Mouse (Mus musculus): ENCODE data around the gene Mgmt.

Gene Mgmt

DNA sequence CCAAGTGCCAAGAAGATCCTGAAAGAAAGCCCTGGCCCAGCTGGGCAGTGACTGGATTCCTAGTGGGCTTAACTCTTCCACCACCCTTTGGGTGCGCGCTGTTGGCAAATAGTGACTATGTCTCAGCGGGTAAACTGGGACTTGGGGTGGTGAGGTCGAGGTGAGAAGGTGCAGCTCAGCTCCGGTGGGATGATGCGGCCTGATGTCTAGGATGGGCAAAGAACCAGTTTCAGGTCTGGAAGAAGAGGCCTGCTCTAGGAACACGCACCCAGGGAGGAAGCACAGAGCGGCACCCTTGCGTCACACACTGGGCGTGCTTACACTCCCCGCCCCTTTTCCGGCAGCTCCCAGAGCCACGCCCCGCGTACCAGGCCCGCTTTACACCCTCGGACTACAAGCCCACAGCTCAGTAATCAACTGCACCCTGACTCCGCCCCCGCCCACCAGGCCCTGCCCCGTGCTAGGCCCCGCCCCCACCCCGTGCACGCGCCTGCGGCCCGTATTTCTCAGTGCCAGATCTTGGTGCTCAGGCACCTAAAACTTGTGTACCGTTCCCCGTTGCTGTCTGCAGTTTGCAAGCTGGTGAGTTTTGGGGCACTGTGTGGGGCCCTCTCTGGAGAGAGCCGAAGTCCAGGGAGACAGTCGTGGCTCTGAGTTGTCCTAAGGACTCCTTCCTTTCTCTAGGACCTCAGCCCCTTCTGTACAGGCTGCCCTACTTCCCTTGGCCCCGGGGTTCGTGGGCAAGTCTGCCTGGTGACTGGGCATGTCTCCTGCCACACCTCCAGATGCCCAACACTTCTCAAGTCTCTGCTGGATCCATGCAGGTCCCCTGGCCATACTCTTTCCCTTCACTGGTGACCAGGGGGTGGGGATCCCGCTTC, at the start of gene Mgmt:
Gene Mgmt (plus strand): TSS at position 509 of the 881 bp plus-strand sequence.
- peak; percentile 80 for DNase-seq

DNA sequence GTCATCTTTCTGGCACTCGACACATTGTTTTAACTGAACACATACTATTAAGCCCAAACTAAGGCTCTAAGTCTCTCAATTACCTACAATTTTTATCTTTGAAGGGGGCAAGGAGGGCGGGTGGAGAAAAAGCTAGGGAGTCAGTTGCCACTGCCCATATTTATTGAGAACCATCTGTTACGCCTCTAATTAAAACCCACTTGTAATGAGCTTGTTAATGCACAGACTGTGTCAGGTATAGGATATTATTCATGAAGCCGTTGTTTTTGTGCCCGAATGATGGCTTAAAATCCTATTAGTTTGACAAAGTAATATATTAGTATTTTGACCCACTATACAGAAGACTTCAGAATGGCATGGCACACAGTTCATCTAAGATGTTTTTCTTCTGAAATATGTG, 49.6 kb upstream of the Mgmt start:
- DNase-seq, result no peak

DNA sequence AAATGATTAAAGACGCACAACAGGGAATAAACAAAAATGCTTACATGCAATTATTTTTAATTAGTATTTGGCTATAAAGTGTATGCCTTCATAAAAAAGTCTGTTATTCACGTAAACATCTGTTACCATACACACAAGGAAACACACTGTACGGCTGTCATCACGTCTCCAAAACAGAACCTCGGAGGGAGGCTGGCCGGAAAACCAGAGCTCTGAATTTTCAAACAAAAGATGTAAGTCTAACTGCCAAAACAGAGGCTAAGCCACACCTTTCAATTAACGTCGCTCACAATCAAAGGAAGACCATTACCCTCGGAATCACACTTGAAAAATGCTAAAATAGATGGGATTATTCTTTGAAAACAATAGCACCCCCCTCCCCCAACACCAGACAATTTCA, 49.1 kb upstream of the Mgmt start:
- DNase-seq, result no peak

DNA sequence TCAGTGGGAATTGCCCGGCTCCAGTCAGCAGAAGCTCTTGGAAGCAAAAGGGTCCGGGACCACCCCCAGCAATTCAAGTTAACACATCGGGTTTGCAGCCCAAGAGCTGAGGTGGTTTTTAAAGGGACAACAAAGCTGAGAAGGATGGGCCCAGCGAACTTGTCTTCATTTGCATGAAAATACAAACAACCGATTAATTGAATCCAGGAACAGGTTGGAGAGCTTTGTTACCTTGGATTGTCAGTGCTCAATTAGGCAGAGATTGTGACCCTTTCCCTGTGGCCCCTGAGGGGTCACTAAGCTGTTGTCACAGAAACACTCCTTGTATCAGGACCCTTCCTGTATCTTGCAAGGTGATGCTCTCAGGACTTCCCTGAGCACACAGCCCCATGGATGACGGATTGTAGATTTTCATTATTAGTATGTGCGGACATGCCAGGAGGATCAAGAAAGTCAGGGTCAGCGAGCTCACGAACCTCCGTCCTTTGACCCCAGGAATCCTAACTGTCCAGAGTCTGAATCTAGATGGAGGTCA, 48.3 kb upstream of the Mgmt start:
- no peak for DNase-seq

DNA sequence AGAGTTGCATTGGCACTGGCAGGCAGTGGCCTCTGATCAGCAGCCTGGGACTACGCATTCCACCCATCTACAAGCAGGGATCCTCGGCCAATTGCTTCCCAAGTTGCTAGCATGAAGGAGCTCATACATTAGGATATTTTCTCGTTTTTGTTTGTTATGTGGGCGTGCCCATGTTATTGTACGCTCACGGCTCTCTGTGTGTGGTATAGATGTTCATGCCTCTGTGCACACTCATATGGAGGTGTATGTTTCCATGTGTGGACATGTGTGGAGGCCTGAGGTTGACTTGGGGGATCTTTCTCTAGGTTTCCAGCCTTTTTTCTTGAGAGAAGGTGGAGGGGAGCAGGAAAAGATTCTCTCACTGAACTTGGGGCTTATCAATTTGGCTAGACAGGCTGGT, 46.8 kb upstream of the Mgmt start:
- no peak for DNase-seq

DNA sequence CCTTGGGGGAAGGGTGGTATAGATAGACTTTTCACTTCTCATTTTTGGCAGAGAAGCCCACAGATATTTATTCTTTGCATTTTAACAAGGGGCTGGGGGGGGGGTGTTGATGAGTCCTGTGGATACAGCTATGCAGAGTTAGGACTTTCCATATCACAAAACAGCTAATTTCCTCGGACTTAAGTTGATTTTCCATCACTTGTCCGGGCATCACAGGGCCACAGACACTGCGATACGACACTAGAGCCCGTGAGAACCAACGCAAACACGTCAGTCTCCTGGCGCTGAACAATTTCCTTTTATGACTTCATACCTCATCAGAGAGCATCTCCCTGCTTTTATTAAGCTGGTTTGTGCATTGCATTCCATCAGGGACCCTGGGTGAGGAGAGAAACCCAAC, 45.7 kb upstream of the Mgmt start:
- DNase-seq, result no peak

DNA sequence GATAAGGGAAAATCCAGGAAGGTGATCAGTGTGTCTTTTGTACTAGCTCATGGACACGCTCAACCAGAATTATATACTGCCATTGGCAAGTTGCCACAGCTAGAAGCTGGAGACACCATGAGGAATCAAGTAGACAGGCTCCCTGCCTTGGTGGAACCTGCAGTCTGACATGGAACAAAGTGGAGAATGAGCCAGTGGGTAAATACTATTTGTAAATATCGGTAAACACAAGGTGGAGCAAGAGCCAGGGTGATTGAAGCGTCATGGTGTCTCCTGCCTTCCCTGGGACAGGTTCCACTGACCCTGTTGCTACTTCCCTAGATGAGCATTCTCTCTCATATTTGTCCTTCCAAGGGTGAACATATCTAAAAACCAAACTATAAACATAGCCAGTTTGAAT, 44.6 kb upstream of the Mgmt start:
- no peak for DNase-seq

DNA sequence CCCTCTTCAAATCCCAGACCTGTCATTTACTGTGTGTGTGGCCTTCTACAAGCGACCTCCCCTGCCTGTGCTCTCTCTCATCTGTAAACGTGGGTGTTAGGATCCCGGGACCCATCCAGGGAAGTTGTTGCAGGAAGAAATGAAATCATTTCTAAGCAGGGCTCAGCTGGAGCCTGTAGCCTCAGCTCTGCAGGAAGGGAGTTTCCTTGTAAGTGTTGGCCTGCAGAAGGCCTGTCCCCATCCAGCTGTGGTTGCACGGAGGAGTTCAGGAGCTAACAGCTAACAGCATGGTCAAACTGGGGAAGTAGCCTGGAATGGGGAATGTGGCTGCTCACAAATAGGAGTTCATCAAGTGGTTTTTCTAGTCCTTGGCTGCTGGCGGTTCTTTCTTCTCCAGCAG, 44.1 kb upstream of the Mgmt start:
- no peak for DNase-seq

DNA sequence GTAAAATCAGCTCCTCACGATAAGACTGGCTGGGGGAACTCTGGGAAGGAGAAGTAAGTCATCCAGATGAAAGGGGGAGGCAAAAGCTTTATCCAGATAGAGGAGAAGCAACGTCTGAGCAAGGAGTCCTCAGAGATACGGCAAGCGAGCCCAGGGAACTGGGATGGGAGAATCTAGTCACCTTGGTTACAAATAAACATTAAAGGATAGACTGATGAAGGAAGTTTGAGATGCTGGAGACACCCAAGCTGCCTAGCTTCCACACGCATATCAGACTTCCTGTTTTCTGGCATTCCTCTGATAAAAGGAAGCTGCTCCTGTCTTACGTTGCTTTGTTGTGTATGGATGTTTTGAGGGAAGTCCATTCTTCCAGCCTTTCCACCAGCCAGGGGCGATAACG, 42.5 kb upstream of the Mgmt start:
- no peak for DNase-seq

DNA sequence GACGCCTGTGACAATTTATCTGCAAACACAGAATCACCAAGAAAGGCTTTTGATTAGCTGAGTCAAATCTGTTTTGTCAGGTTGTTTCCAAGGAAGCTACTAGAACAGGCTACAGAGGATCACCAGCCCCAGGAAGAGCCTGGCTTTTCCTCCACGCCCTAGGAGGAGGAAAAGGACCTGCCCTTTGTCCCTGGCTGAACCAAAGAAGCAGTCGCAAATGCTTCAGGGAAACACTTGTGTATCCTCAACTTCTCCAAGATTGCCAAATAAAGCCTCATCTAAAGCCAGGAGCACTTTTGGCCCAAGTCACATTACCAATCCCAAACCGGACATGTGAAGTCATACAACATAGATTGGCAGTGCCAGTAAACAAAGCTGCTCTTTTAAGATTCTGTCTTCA, 41.7 kb upstream of the Mgmt start:
- DNase-seq, result no peak

DNA sequence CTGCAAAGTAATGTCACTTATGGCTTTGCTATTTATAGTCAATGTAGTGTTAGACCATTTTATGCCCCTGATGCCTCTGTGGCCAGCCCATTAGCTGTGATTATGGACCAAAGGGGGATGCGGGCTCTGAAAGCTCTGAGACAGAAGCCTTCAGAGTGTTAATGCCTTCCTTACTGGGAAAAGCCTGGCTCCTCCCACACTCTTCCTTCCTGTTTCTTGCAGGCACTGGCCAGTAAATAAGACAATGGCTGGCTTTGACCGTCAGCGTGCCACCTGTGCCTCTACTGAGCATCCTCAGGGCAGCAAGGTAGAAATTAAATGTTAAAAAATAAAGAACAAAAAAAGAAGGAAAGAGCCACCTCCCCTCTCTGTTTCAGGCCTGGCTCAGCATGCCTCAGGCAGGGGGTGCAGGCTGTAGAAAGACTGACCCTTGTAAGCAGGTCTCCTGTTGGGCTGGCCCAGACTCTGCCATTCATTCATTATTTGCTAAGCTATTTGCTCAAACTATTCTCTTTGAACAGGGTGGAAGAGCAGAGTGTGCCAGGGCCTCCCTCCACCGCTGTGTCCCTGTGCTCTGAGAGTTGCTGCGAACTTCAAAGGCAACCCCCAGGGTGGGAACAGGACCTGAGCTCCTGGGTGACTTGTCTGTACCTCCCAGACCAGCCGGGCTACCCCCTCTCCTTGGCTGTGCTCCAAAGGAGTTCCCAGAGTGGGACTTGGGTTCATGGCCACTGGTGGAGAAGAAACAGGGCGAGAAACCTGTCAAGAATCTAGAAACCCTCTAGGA, 29.5 kb upstream of the Mgmt start:
- no peak for DNase-seq

DNA sequence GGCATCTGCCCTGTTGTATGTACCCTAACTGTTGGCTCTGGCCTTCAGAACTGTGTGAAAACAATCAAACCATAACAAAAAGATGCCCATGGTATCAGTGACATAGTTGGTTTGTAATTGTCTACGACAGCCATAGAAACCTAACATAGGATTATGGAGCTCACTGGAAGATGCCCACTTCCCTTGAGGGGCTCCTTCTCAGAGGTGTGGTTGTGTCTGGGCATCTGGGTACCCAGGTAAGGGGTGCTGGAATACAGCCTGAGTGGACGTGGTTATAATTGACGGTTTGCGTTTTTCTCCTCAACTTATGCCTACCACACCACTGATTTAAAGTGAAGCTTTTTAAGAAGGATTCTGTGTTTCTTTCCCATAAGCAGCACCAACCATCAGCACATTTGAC, 28.5 kb upstream of the Mgmt start:
- DNase-seq, result no peak

DNA sequence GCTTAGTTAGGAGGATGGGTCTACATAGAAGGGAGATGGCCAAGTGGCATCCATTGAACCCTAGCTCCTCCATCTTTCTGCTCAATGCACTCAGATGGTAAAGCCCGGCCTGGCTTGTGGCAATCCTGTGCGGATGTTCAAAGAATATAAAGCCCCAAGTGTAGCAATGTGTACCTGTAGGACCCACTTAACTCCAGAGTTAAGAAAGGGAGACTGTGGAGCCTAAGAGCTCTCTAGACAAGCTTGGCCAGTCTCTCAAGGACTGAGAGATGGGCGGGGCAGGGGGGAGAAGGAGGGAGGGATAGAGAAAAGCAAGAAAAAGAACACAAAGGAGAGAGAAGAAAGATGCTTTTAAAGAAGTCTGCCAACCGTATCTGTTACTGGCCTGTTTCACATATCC, 27.9 kb upstream of the Mgmt start:
- DNase-seq, result no peak

DNA sequence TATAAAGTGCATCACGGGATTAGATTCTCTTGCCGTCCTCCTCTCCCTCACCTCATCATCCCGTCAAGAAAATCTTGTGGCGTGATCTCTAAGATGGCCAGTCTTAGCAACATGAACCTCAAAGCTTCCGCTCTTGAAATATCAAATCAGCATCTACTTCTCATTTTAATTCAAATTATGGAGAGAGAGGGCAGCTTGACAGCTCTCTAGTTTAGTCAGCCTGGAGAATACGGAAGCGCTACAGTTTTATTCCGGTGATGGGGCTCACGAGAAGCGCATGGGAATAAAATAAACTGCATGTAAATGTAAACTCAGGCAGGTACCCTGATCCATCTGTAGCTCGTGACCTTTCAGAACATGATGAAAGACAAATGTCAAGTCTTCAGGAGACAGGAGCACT, 22.9 kb upstream of the Mgmt start:
- DNase-seq, result no peak

DNA sequence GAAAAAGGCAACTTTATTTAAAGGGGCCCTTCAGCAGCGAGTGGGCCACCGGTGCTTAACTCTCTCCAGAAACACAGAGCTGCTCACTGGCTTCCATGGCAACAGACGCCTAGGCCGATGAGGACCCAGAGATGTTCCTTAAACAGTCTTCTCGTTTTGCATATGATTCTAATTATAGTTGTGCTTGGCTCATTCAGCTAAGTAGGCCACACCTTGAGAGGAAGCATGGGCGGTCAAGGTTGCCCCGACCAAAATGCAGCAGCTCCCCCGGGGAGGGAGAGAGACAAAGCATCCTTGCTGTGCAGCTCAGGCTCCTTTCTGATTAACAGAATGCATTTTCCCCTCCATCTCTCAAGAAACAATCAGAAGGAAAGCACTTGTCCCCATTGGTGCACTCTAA, 22.4 kb upstream of the Mgmt start:
- peak; percentile 59 for DNase-seq

DNA sequence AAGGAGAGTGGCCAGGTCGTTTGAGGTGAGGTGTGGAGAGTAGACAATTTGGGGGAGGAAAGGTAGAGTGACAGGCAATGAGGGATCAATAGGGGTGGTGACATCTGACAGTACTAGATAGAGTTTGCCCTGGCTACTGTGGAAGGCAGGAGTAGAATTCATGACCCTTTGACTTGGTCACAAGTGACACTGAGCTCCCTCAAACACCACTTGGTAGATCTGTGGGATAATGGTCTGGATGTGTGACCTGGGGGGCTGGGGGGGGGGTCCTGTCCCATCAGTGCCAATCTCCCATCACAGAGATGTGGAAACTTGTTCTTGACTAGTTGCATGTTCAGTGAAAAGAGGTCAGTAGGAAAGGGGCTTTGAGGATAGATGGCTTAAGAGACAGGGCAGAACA, 20.0 kb upstream of the Mgmt start:
- DNase-seq, result no peak

DNA sequence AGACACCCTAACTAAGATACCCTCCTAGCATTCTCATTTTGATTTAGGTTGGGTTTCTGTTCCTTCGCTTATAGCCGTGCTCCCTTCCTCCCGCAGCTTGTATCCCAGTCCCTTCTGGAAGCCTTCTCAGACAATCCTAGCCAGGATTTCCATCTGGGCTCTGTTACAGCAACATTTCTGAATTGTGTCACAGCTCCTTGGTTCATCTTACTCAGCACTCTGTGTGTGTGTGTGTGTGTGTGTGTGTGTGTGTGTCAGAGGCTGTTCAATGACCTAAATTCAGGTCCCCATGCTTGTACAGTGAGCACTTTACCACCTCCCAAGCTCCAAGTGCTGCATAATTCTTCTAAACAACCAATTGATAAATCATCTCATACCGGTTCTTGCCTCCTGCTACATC, 14.0 kb upstream of the Mgmt start:
- DNase-seq, result peak; percentile 18

DNA sequence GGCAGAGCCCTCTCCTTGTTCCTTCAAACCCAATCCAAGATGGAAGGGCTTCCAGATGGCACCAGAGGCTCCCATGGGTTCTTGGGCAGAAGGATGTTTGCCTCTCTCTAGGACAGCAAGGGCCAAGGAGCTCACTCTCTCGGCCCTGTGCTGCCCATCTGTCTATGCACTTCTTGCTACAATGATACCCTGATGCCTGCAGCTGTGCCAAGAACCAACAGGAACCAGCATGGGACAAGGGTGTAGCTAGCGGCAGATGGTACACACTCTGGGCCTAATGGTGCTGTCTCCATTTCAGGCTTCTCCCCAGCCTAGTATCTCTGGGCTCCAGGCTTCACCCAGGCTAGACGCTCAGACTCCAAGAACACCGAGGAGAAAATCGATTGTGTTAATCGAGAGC, 6.3 kb upstream of the Mgmt start:
- no peak for DNase-seq

DNA sequence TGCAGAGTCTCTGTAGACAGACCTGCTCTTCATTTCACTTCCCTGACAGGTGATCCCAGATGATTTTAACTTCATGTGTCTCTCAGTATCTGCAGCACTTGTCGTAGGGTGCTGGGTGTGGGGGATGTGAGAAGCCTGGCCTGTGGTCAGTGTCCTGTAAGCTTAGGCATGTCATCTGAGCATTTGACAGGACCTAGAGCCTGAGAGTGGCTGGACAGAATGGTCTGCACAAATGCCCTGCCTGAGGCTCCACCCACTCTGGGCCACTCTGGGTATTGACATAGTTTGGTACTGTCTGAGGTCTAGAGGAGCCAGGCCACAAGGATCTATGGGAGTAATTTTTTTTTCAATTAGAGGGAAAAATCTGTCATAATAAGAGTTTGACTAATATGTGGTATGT, 942 bp downstream of the Mgmt start:
- no peak for DNase-seq

DNA sequence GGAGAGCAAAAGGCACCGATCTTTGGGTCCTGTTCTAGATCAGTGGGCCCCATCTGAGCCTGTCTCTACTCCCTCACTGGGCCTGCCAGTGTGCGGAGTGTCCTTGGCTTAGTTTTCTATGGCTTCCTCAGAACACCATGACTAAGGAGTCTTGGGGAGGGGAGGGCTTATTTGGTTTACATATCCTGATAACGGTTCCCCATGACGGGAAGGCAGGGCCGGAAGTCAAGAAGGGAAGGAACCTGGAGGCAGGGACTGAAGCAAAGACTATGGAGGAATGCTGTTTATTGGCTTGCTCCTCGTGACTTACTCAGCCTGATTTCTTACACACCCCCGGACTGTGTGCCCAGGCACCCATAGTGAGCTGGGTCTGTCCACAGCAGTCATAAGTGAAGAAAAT, 1.4 kb downstream of the Mgmt start:
- DNase-seq, result no peak

DNA sequence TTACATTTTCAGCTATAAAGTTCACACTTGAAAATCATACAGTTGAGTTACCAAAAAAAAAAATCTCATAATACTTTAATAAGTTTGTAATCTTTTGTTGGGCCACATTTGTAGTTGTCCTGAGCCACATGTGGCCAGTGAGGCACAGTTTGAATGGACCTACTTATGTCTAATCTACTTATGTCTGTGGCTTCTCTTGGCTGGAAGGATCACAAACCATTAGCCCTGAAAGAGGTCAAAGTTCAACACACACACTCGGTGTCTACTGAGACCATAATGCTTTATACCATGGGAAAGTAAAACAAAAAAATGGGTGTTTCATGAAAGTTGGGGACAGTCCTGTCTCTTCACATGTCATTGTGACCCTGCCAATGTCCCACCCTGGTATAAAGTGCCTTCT, 3.1 kb downstream of the Mgmt start:
- no peak for DNase-seq

DNA sequence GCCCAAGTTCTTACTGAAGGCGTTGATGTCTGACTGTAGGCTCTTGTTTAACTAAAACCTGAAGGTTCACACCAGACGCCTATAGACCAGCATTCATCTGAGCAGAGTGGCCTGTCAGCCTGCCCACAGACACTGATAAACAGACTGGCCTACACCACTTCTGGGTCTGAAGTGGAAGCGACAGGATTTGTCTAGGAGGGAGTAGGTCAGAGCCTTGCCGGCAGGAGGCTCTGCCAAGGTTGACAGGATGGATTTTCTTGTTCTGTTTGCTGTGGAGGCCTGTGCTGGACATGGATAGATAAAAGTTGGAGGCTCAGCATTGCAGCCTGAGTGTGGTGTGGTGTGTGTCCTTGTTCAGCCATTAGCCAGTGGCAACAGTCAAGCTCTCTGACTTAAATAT, 3.6 kb downstream of the Mgmt start:
- no peak for DNase-seq

DNA sequence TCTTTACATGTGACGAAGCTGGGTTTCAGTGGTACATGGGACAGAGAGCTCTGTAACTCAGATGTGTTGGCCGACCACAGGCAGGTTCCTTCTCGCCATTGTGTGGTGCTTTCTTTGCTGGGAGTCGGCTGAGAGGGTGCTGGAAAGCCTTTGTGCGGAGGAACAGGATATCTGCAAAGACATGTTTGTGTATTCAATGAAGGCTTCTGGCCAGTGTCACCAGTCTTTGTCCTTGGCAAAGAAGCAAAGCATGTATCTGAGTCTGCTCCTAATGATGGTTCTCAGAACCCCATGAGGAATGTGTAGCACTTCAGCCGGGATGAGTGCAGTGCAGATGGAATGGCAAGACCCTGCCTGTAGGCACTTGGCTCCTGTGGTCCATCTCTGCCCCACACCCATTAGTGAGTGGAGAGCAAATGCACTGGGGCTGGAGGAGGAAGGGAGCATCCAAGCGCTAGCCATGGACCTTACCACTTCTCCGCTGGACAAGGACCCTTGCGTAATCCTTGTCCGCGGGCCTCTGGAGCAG, 14.3 kb downstream of the Mgmt start:
- no peak for DNase-seq

DNA sequence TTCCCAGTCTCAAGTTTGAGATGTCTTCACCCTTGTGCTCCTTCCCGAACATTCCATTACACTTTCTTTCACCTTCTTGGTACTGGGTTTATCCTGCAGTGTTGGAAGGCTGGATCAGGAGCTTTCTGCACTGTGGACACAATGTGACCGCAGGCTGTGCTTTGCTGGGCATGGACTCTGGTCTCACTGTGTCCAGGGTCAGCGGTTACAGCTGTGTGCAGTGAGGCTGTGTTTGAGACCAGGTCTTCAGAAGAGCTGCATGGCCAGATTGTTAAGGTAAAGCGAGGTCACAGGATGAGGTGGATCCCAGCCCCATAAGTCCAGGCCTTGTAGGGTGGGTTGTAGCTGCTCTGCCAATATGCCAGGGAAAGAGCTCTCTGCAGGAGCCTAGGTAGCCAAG, 18.5 kb downstream of the Mgmt start:
- no peak for DNase-seq

All from right cerebral cortex, postnatal 14 days (tissue).